Mouse (Mus musculus): Measurements from ENCODE around the gene Vmn1r49.
"Not testable (repeated sequence)": the region's sequence is repeated elsewhere in the genome, so short reads cannot be mapped to it uniquely, and the experiment has no call there.

Gene Vmn1r49

GRCm38 (mm10) chr6:90078406-90078805 is at the start of gene Vmn1r49:
Gene Vmn1r49 (minus strand): TSS chr6:90078506.
- no peak for DNase-seq

- not testable (repeated sequence) for DNase-seq
Measured at GRCm38 (mm10) chr6:90122296-90122695, 44.0 kb upstream of the Vmn1r49 start, which contains the start of gene Vmn1r51. Gene Vmn1r51 (plus strand): TSS chr6:90122596.

- DNase-seq = no peak
Measured at GRCm38 (mm10) chr6:90101130-90101529, 22.8 kb upstream of the Vmn1r49 start, which contains the start of gene Vmn1r50. Gene Vmn1r50 (plus strand): TSS chr6:90101430.

- no peak for DNase-seq
Measured at GRCm38 (mm10) chr6:90100566-90100965, 22.3 kb upstream of the Vmn1r49 start.

GRCm38 (mm10) chr6:90036741-90037140 is 41.6 kb downstream of the Vmn1r49 start, which contains the start of gene Vmn1r48:
Gene Vmn1r48 (minus strand): TSS chr6:90036841.
- DNase-seq = not testable (repeated sequence)
